ENCODE assay signal across 7 mouse cellular contexts in genomic region chr11:117890519-117891282, GRCm38 (mm10). TPM values are rescaled to one million over a fixed set of nuclear protein-coding genes. Genes with fewer than 3 reads are reported as not detected.
DNase-seq lines count a peak whose midpoint lies in the region; TF ChIP-seq lines count a peak whose summit lies in the region.

No protein-coding gene starts in this region.

- DNase-seq in thymus, postnatal 4 days, result peak; percentile 50
- DNase-seq in thymus, postnatal 10 days (ENCODE audit: low spot score in 2 of 2), result no peak
- peak; percentile 87 for DNase-seq in gastrocnemius, adult 2 months
- DNase-seq in kidney, postnatal 25 days, result peak; percentile 51 to 77
- peak; percentile 59 for DNase-seq in retina, embryonic 14.5 days (ENCODE audit: low spot score)
- DNase-seq in left cerebral cortex, adult 18-20 months (ENCODE audit: low spot score in 2 of 2), result no peak
- no peak for DNase-seq in frontal cortex, postnatal 14 days (ENCODE audit: low spot score in 2 of 2)

- intact Hi-C loops in gastrocnemius, adult 2 months (cut with DNase I), result no loop called here

- H3K27ac ChIP-seq in gastrocnemius, adult 2 months, result peak overlapping the region; percentile 68

- peak; percentile 60 for TF ChIP-seq CTCF in gastrocnemius, adult 2 months (IDR thresholded peaks at IDR 0.05)

- no peak overlapping the region for H3K4me3 ChIP-seq in gastrocnemius, adult 2 months

RNA-seq across cellular contexts. Expression of gene Tha1, which starts 17.4 kb away (rescaled TPM):
- 1 to 10 TPM; 3.8 to 5.2 TPM for total RNA-seq in gastrocnemius, adult 2 months (2021)
- total RNA-seq in left cerebral cortex, adult 18-20 months (2021), result 1 to 10 TPM; 2.8 to 5.0 TPM

RNA-seq across cellular contexts. Expression of gene Tmem235, which starts 30.1 kb away (rescaled TPM):
- not detected for total RNA-seq in gastrocnemius, adult 2 months (2021)
- not detected for total RNA-seq in left cerebral cortex, adult 18-20 months (2021)

RNA-seq across cellular contexts. Expression of gene Birc5, which starts 41.6 kb away (rescaled TPM):
- total RNA-seq in gastrocnemius, adult 2 months (2021), result not detected
- under 1 TPM; 0.65 to 0.87 TPM for total RNA-seq in left cerebral cortex, adult 18-20 months (2021)

Comparison
In these comparisons a context has a peak if more than half of its experiments do, and no peak if none do; other contexts are left out.
1. DNase-seq: peak in thymus, postnatal 4 days (single experiment), gastrocnemius, adult 2 months (single experiment), kidney, postnatal 25 days (2 of 2) and retina, embryonic 14.5 days (single experiment); none in thymus, postnatal 10 days (0 of 2), left cerebral cortex, adult 18-20 months (0 of 2) and frontal cortex, postnatal 14 days (0 of 2).